Mouse (Mus musculus) cerebellum, adult 2 months (tissue): ENCODE data around the gene Rab19.

Experiments used
- CTCF ChIP-seq: fragments of 200-500 bp; IDR thresholded peaks from 2 replicates; pipeline ENCODE4 v1.5.1; 2011; ENCODE audit warnings: low read depth, mild to moderate bottlenecking, control low read depth, low read length, moderate library complexity, borderline replicate concordance; ENCODE audit not compliant: insufficient read depth
- POLR2A ChIP-seq: fragments of 200-500 bp; IDR thresholded peaks from 2 replicates; pipeline ENCODE4 v1.6.1; 2011; ENCODE audit warnings: low read length, control low read depth, borderline replicate concordance; ENCODE audit not compliant: insufficient read depth

DNA sequence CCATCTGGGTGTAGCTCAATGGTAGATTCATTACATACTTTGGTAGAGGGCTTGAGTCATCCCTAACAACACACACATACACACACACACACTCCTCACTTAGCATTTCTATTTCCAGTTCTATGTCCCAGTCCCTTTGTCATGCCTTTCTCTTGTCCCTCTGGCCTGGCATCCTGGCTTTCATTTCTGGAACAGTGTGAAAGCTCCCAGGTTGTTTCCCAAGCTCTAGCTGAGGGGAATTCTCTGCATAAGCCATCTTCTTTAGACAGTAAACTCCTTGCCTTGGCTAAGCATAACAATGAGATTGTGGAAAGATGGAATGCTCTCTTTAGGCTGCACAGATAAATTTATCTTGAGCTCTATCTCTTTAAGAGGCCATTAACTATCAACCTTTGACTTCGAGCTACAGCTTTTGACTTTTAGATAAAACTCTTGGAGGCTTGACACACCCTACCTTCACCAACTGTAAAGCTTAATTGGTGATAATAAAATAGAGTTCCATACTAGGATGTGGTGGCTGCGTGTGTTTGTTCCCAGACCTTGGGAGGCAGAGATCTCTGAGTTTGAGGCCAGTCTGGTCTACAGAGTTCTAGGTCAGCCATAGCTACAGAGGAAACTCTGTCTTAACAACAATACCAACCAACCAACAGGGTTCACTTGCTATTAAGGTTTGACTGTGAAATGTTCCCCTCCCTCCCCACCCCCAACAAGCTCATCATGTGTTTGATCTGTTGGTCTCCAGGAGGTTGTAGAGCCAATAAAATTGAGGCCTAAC, 53.3 kb downstream of the Rab19 start:
- TF ChIP-seq CTCF (no peak), POLR2A (no peak)
